ENCODE assay signal across 8 mouse cellular contexts in genomic region chr2:167490813-167491525, GRCm38 (mm10). TPM values are rescaled to one million over a fixed set of nuclear protein-coding genes. Genes with fewer than 3 reads are reported as not detected.
A peak's percentile ranks its signal among the peaks of the same experiment; 100 is the strongest.
DNase-seq lines count a peak whose midpoint lies in the region; ATAC-seq lines count a peak whose summit lies in the region.

No protein-coding gene starts in this region.

- no peaks in the 10 kb centered on the region for H3K27me3 ChIP-seq in heart, embryonic 11.5 days (ENCODE audit: control insufficient read depth, insufficient read depth, low read length)
- H3K27me3 ChIP-seq in forebrain, embryonic 13.5 days, result no peaks in the 10 kb centered on the region
- no peaks in the 10 kb centered on the region for H3K27me3 ChIP-seq in midbrain, embryonic 14.5 days (ENCODE audit: control insufficient read depth, insufficient read depth, low read length)

- H3K4me2 ChIP-seq in heart, embryonic 11.5 days, result peak overlapping the region; percentile 95
- peak overlapping the region; percentile 99 for H3K4me2 ChIP-seq in forebrain, embryonic 13.5 days
- peak overlapping the region; percentile 95 for H3K4me2 ChIP-seq in midbrain, embryonic 14.5 days (ENCODE audit: low read length)

- no peak overlapping the region; the same call in 1 of the 2 replicates for H3K9ac ChIP-seq in heart, embryonic 11.5 days (ENCODE audit: low read depth, low read length)
- H3K9ac ChIP-seq in forebrain, embryonic 13.5 days, result peak overlapping the region; percentile 97
- H3K9ac ChIP-seq in midbrain, embryonic 14.5 days (replicated peaks; ENCODE audit: low read length), result peak overlapping the region; percentile 92; the same call in 1 of the 2 replicates

- H3K9me3 ChIP-seq in heart, embryonic 11.5 days (replicated peaks; ENCODE audit: control insufficient read depth, low read length), result no peaks in the 10 kb centered on the region
- H3K9me3 ChIP-seq in forebrain, embryonic 13.5 days (replicated peaks), result no peaks in the 10 kb centered on the region
- H3K9me3 ChIP-seq in midbrain, embryonic 14.5 days (ENCODE audit: control insufficient read depth, low read length), result no peaks in the 10 kb centered on the region

- no peak overlapping the region for H3K4me3 ChIP-seq in heart, embryonic 11.5 days (ENCODE audit: low read depth, low read length)
- H3K4me3 ChIP-seq in forebrain, embryonic 13.5 days, result peak overlapping the region; percentile 99
- H3K4me3 ChIP-seq in midbrain, embryonic 14.5 days (replicated peaks; ENCODE audit: low read depth, low read length), result peak overlapping the region; percentile 100; the same call in 1 of the 2 replicates

- no peak for DNase-seq in heart, adult 18-20 months
- peak; percentile 78 for DNase-seq in MN1 (ENCODE audit: low spot score)
- DNase-seq in layer of hippocampus, postnatal 14 days (ENCODE audit: low spot score in 2 of 2), result peak; percentile 59 to 80
- peak; percentile 15 for DNase-seq in midbrain, embryonic 14.5 days
- DNase-seq in thymus, postnatal 36 days, result no peak

- 0 out of 2 replicates have a peak, but pooled peaks cover 3% of the 10 kb centered on the region for H3K36me3 ChIP-seq in heart, embryonic 11.5 days (ENCODE audit: control insufficient read depth, insufficient read depth, low read length)
- H3K36me3 ChIP-seq in forebrain, embryonic 13.5 days (ENCODE audit: poor library complexity, severe bottlenecking), result peaks cover 11% of the 10 kb centered on the region; the same call in 1 of the 2 replicates
- H3K36me3 ChIP-seq in midbrain, embryonic 14.5 days (ENCODE audit: control insufficient read depth, insufficient read depth, low read length), result peaks cover 8% of the 10 kb centered on the region; the same call in 1 of the 2 replicates

- WGBS in heart, embryonic 11.5 days (ENCODE audit: insufficient replicate concordance), result 76% methylated on average over 4 of the region's 4 CpGs
- 76% methylated on average over 4 of the region's 4 CpGs for WGBS in forebrain, embryonic 13.5 days
- 85% methylated on average over 4 of the region's 4 CpGs for WGBS in midbrain, embryonic 14.5 days

- no peak overlapping the region for H3K27ac ChIP-seq in heart, embryonic 11.5 days (ENCODE audit: low read depth, low read length)
- H3K27ac ChIP-seq in forebrain, embryonic 13.5 days, result peak overlapping the region; percentile 65; the same call in 1 of the 2 replicates
- 0 out of 2 replicates have a peak overlapping the region, but pooled peaks have one; percentile 13 for H3K27ac ChIP-seq in midbrain, embryonic 14.5 days (replicated peaks; ENCODE audit: low read depth, low read length)

- H3K4me1 ChIP-seq in heart, embryonic 11.5 days (ENCODE audit: control insufficient read depth, insufficient read depth, low read length), result peaks cover 19% of the 10 kb centered on the region; the same call in 1 of the 2 replicates
- peaks cover 27% of the 10 kb centered on the region for H3K4me1 ChIP-seq in forebrain, embryonic 13.5 days
- H3K4me1 ChIP-seq in midbrain, embryonic 14.5 days (ENCODE audit: control insufficient read depth, insufficient read depth, low read length), result peaks cover 16% of the 10 kb centered on the region

- no peak for ATAC-seq in heart, embryonic 11.5 days (replicated peaks; ENCODE audit: insufficient number of reproducible peaks, low FRiP score, low TSS enrichment)
- ATAC-seq in forebrain, embryonic 13.5 days, result no peak
- ATAC-seq in midbrain, embryonic 14.5 days (ENCODE audit: low FRiP score, low TSS enrichment), result no peak
- ATAC-seq in activated CD4-positive, CD25-positive, alpha-beta regulatory T cell, adult 4 months, result no peak

RNA-seq across cellular contexts. Expression of gene Rnf114, which starts 1.5 kb away (rescaled TPM):
- 58.9 and 68.6 TPM in 2 replicates for polyA plus RNA-seq in heart, embryonic 11.5 days (2014; fragmentation: Nextera tagmentation; extraction: Ambion mirVana)
- total RNA-seq in heart, adult 18-20 months (2021), result 10 to 100 TPM; 72.0 to 72.3 TPM
- 134 and 147 TPM in 2 replicates for polyA plus RNA-seq in forebrain, embryonic 13.5 days (2015; fragmentation: Nextera tagmentation; extraction: Ambion mirVana)
- total RNA-seq in layer of hippocampus, postnatal 14 days (2021), result 10 to 100 TPM; 39.1 to 40.5 TPM
- 127 and 146 TPM in 2 replicates for polyA plus RNA-seq in midbrain, embryonic 14.5 days (2014; fragmentation: Nextera tagmentation; extraction: Ambion mirVana)
- polyA plus RNA-seq in activated CD4-positive, CD25-positive, alpha-beta regulatory T cell, adult 4 months (2017; shearing (Covaris generic)), result 100 to 1,000 TPM; 168 to 181 TPM

RNA-seq across cellular contexts. Expression of gene Spata2, which starts 1.7 kb away (rescaled TPM):
- polyA plus RNA-seq in heart, embryonic 11.5 days (2014; fragmentation: Nextera tagmentation; extraction: Ambion mirVana), result 12.3 and 13.8 TPM in 2 replicates
- total RNA-seq in heart, adult 18-20 months (2021), result 10 to 100 TPM; 13.1 to 16.4 TPM
- polyA plus RNA-seq in forebrain, embryonic 13.5 days (2015; fragmentation: Nextera tagmentation; extraction: Ambion mirVana), result 21.3 and 24.4 TPM in 2 replicates
- 10 to 100 TPM; 65.3 to 67.2 TPM for total RNA-seq in layer of hippocampus, postnatal 14 days (2021)
- polyA plus RNA-seq in midbrain, embryonic 14.5 days (2014; fragmentation: Nextera tagmentation; extraction: Ambion mirVana), result 27.4 and 29.9 TPM in 2 replicates
- 10 to 100 TPM in 1 of 2 experiments, 1 to 10 TPM in 1; 7.4 to 11.7 TPM for polyA plus RNA-seq in activated CD4-positive, CD25-positive, alpha-beta regulatory T cell, adult 4 months (2017; shearing (Covaris generic))

RNA-seq across cellular contexts. Expression of gene Snai1, which starts 47.0 kb away (rescaled TPM):
- polyA plus RNA-seq in heart, embryonic 11.5 days (2014; fragmentation: Nextera tagmentation; extraction: Ambion mirVana), result 21.1 and 23.1 TPM in 2 replicates
- total RNA-seq in heart, adult 18-20 months (2021), result 1 to 10 TPM; 1.2 to 2.1 TPM
- 1.9 and 2.7 TPM in 2 replicates for polyA plus RNA-seq in forebrain, embryonic 13.5 days (2015; fragmentation: Nextera tagmentation; extraction: Ambion mirVana)
- total RNA-seq in layer of hippocampus, postnatal 14 days (2021), result under 1 TPM; 0.53 to 0.79 TPM
- 0.53 and 4.4 TPM in 2 replicates for polyA plus RNA-seq in midbrain, embryonic 14.5 days (2014; fragmentation: Nextera tagmentation; extraction: Ambion mirVana)
- polyA plus RNA-seq in activated CD4-positive, CD25-positive, alpha-beta regulatory T cell, adult 4 months (2017; shearing (Covaris generic)), result not detected

Comparison
In these comparisons a context has a peak if more than half of its experiments do, and no peak if none do; other contexts are left out.
1. DNase-seq: peak in MN1 (single experiment), layer of hippocampus, postnatal 14 days (2 of 2) and midbrain, embryonic 14.5 days (single experiment); none in heart, adult 18-20 months (0 of 2) and thymus, postnatal 36 days (0 of 2).
2. Peak in every context shown above with its lines, with median percentiles within 50 percentile points of each other: H3K4me2 ChIP-seq.